Mouse (Mus musculus) CH12.LX (cell line): ENCODE results near the gene Exph5. TPM values are rescaled to one million over a fixed set of nuclear protein-coding genes. Genes with fewer than 3 reads are reported as not detected.

Source experiments
- DNase-seq: peaks from one replicate; pipeline ENCODE4 v3.0.0-alpha.2; 2013; ENCODE audit errors: extremely low read depth
- H3K27ac ChIP-seq: 2 replicates; pipeline ENCODE4 v1.5.1; 2012; ENCODE audit warnings: low read depth, mild to moderate bottlenecking, control low read depth, moderate library complexity; ENCODE audit not compliant: insufficient read depth
- H3K27me3 ChIP-seq: replicated peaks from 2 replicates; pipeline ENCODE3; 2012; ENCODE audit warnings: inconsistent platforms
- H3K36me3 ChIP-seq, 2 experiments: replicated peaks in 1 of 2; 2 replicates each; pipeline versions ENCODE3 to v1.6.1; 2012; ENCODE audit warnings: inconsistent platforms in 1 of 2, low read length in 1 of 2, mild to moderate bottlenecking in 1 of 2, mixed read lengths in 1 of 2, moderate library complexity in 1 of 2; ENCODE audit not compliant: control insufficient read depth in 1 of 2, insufficient read depth in 1 of 2
- H3K4me1 ChIP-seq, 2 experiments: 2 replicates each; pipeline ENCODE4 v1.6.1; 2012; ENCODE audit warnings: inconsistent platforms in 1 of 2, moderate library complexity in 1 of 2; ENCODE audit not compliant: insufficient read depth in 2 of 2, control insufficient read depth in 1 of 2
- H3K4me2 ChIP-seq: 2 replicates; pipeline ENCODE4 v1.6.1; 2012; ENCODE audit warnings: low read depth, mild to moderate bottlenecking, control low read depth; ENCODE audit not compliant: poor library complexity, insufficient read depth, severe bottlenecking
- H3K4me3 ChIP-seq, 3 experiments: fragments of 150-350 bp in 1 of 3; sonication (generic) in 1 of 3; replicated peaks in 1 of 3; 2 replicates each; pipeline versions ENCODE3 to v1.5.1; 2011 to 2012; ENCODE audit warnings: low read depth in 2 of 3, low read length in 2 of 3, mild to moderate bottlenecking in 2 of 3, moderate library complexity in 2 of 3, control low read depth in 1 of 3, improper control_type of control experiment in 1 of 3, inconsistent platforms in 1 of 3, mixed read lengths in 1 of 3; ENCODE audit not compliant: poor library complexity in 1 of 3
- H3K79me2 ChIP-seq: replicated peaks from 2 replicates; pipeline ENCODE4 v1.6.1; 2012; ENCODE audit warnings: mild to moderate bottlenecking, moderate library complexity; ENCODE audit not compliant: control insufficient read depth, poor library complexity, insufficient read depth, severe bottlenecking; ENCODE audit errors: extremely low read depth
- H3K9ac ChIP-seq: 2 replicates; pipeline ENCODE4 v1.6.1; 2012; ENCODE audit warnings: low read depth, mild to moderate bottlenecking, control low read depth, moderate library complexity; ENCODE audit not compliant: insufficient read depth
- H3K9me3 ChIP-seq: replicated peaks from 2 replicates; pipeline ENCODE3; 2012; ENCODE audit warnings: low read length, inconsistent platforms, mixed read lengths
- BHLHE40 ChIP-seq: IDR thresholded peaks from 2 replicates; pipeline ENCODE4 v1.6.1; 2011; ENCODE audit warnings: mild to moderate bottlenecking, low read depth, low read length, improper control_type of control experiment
- CHD1 ChIP-seq: IDR thresholded peaks from 2 replicates; pipeline ENCODE4 v1.6.1; 2012; ENCODE audit warnings: low read depth, low read length, improper control_type of control experiment, inconsistent platforms
- CHD2 ChIP-seq: IDR thresholded peaks from 2 replicates; pipeline ENCODE4 v1.6.1; 2011; ENCODE audit warnings: low read length, improper control_type of control experiment
- CTCF ChIP-seq, 2 experiments: IDR thresholded peaks in 1 of 2; conservative IDR thresholded peaks in 1 of 2; 2 replicates each; pipeline ENCODE4 v1.5.1; 2011 to 2012; ENCODE audit warnings: low read depth in 2 of 2, low read length in 2 of 2, improper control_type of control experiment in 1 of 2, inconsistent platforms in 1 of 2, mild to moderate bottlenecking in 1 of 2, moderate library complexity in 1 of 2
- ELF1 ChIP-seq: IDR thresholded peaks from 2 replicates; pipeline ENCODE4 v1.6.1; 2014; ENCODE audit warnings: low read depth, mild to moderate bottlenecking, inconsistent platforms, low read length, improper control_type of control experiment
- GABPA ChIP-seq: IDR thresholded peaks from 2 replicates; pipeline ENCODE4 v1.6.1; 2012; ENCODE audit warnings: low read depth, low read length, improper control_type of control experiment, inconsistent platforms; ENCODE audit not compliant: insufficient replicate concordance
- IRF4 ChIP-seq: IDR thresholded peaks from 2 replicates; pipeline ENCODE4 v1.6.1; 2014; ENCODE audit warnings: low read depth, mild to moderate bottlenecking, inconsistent platforms, low read length, improper control_type of control experiment
- JUN ChIP-seq: IDR thresholded peaks from 2 replicates; pipeline ENCODE4 v1.6.1; 2011; ENCODE audit warnings: low read depth, mild to moderate bottlenecking, low read length, improper control_type of control experiment, moderate library complexity; ENCODE audit not compliant: insufficient read depth
- KAT2A ChIP-seq: IDR thresholded peaks from 2 replicates; pipeline ENCODE4 v1.6.1; 2012; ENCODE audit warnings: low read length, improper control_type of control experiment, inconsistent platforms; ENCODE audit not compliant: insufficient replicate concordance
- MAFK ChIP-seq: IDR thresholded peaks from 2 replicates; pipeline ENCODE4 v1.6.1; 2011; ENCODE audit warnings: low read length, improper control_type of control experiment; ENCODE audit not compliant: insufficient replicate concordance
- MAZ ChIP-seq: IDR thresholded peaks from 2 replicates; pipeline ENCODE4 v1.6.1; 2012; ENCODE audit warnings: low read depth, mild to moderate bottlenecking, inconsistent platforms, low read length, improper control_type of control experiment, moderate library complexity
- MEF2A ChIP-seq: IDR thresholded peaks from 2 replicates; pipeline ENCODE4 v1.6.1; 2014; ENCODE audit warnings: low read depth, mild to moderate bottlenecking, inconsistent platforms, low read length, improper control_type of control experiment, borderline replicate concordance
- MXI1 ChIP-seq: IDR thresholded peaks from 2 replicates; pipeline ENCODE4 v1.6.1; 2011; ENCODE audit warnings: mild to moderate bottlenecking, low read depth, low read length, improper control_type of control experiment
- PAX5 ChIP-seq: IDR thresholded peaks from 2 replicates; pipeline ENCODE4 v1.6.1; 2012; ENCODE audit warnings: low read length, inconsistent platforms, mixed read lengths
- RAD21 ChIP-seq: IDR thresholded peaks from 2 replicates; pipeline ENCODE4 v1.6.1; 2011; ENCODE audit warnings: low read depth, mild to moderate bottlenecking, low read length, improper control_type of control experiment, moderate library complexity
- SIN3A ChIP-seq: IDR thresholded peaks from 2 replicates; pipeline ENCODE4 v1.6.1; 2012; ENCODE audit warnings: low read length, improper control_type of control experiment, inconsistent platforms
- SMC3 ChIP-seq: IDR thresholded peaks from 2 replicates; pipeline ENCODE4 v1.6.1; 2011; ENCODE audit warnings: low read depth, low read length, improper control_type of control experiment
- TBP ChIP-seq: conservative IDR thresholded peaks from 2 replicates; pipeline ENCODE4 v1.6.1; 2011; ENCODE audit warnings: low read depth, low read length, improper control_type of control experiment
- UBTF ChIP-seq: IDR thresholded peaks from 2 replicates; pipeline ENCODE4 v1.6.1; 2012; ENCODE audit warnings: low read depth, mild to moderate bottlenecking, inconsistent platforms, low read length, improper control_type of control experiment, moderate library complexity
- ZC3H11A ChIP-seq: IDR thresholded peaks from 2 replicates; pipeline ENCODE4 v1.6.1; 2012; ENCODE audit warnings: low read depth, mild to moderate bottlenecking, inconsistent platforms, low read length, improper control_type of control experiment
- ZMIZ1 ChIP-seq: IDR thresholded peaks from 2 replicates; pipeline ENCODE4 v1.6.1; 2012; ENCODE audit warnings: low read depth, mild to moderate bottlenecking, inconsistent platforms, low read length, improper control_type of control experiment
- dilution Hi-C: fragments of 300-500 bp; cut with MboI; formaldehyde crosslinking; loops from 2 replicates; pipeline ENCODE4 v1.14.3; 2020; ENCODE audit warnings: low sequenced_read_pairs; ENCODE audit not compliant: extremely low pct_unique_long_range_greater_than_20kb, extremely low pct_ligation_motif_present
- in situ Hi-C: fragments of 300-500 bp; cut with MboI; formaldehyde crosslinking; loops from 3 replicates; pipeline ENCODE4 v1.14.3; 2019; ENCODE audit warnings: low sequenced_read_pairs, low pct_ligation_motif_present, low pct_unique_long_range_greater_than_20kb, mixed read lengths
- polyA plus RNA-seq: library from polyadenylated mRNA; unstranded; fragments of >175 nt; gene quantifications from 2 replicates; pipeline ENCODE4 v1.2.1, GENCODE M21; 2012; ENCODE audit warnings: low read depth; ENCODE audit not compliant: insufficient read length
- total RNA-seq, 2 experiments: library from RNA; depleted of rRNA; stranded (reverse); fragments of 300-350 nt in 1 of 2; fragments of >200 nt in 1 of 2; gene quantifications; 2 replicates each; pipeline ENCODE4 v1.2.3; 2012 to 2014

Exph5 gene
- total and polyA plus RNA-seq, 3 experiments, result 0.04 TPM; not detected in 2

GRCm38 (mm10) chr9:53398388-53398700 lies 96.9 kb downstream of the Exph5 start:
- in situ Hi-C loops (loop anchor here (5.0 kb wide), 1 partner anchor 151 kb away; the partner anchor contains the start of gene Ddx10), dilution Hi-C loops (no loop called here)
- Histone ChIP-seq H3K27me3 (no peaks in the 10 kb centered on the region), H3K4me1 (peaks cover 7 to 19% of the 10 kb centered on the region in 2 experiments; a peak in 3 of 4 replicates), H3K36me3 (no peaks in the 10 kb centered on the region), H3K27ac (no peak overlapping the region), H3K9ac (no peak overlapping the region), H3K4me2 (peak overlapping the region; percentile 37; the same call in 1 of the 2 replicates), H3K9me3 (no peaks in the 10 kb centered on the region), H3K79me2 (no peaks in the 10 kb centered on the region), H3K4me3 (peak overlapping the region in 1 of 3 experiments; percentile 23)
- TF ChIP-seq SMC3, result peak; percentile 89
- TF ChIP-seq CTCF (conservative IDR thresholded peaks at IDR 0.05 in 1 of 2, IDR thresholded peaks at IDR 0.05 in 1 of 2; ENCODE audit: low read depth in 2 of 2, low read length in 2 of 2), result peak; percentile 34 to 88; a peak in 3 of 4 replicates
- no peak for TF ChIP-seq UBTF
- peak; percentile 44; the same call in 1 of the 2 replicates for TF ChIP-seq MAZ
- TF ChIP-seq RAD21, result peak; percentile 86
- TF ChIP-seq ELF1, result no peak
- TF ChIP-seq ZC3H11A, result peak; percentile 46; the same call in 1 of the 2 replicates
- DNase-seq, result peak; percentile 81

- TF ChIP-seq MEF2A, result no peak
- TF ChIP-seq BHLHE40, result no peak
- no peak for TF ChIP-seq ZC3H11A
- no peak for TF ChIP-seq KAT2A
- no peak for TF ChIP-seq RAD21
- TF ChIP-seq TBP, result no peak
- TF ChIP-seq SIN3A, result no peak
- no peak for TF ChIP-seq MAFK
- TF ChIP-seq PAX5, result no peak
- TF ChIP-seq CHD1, result no peak
- no peak for TF ChIP-seq ZMIZ1
- no peak for TF ChIP-seq IRF4
- TF ChIP-seq CHD2, result no peak
- no peak for TF ChIP-seq JUN
- TF ChIP-seq MXI1, result no peak
- TF ChIP-seq CTCF (conservative IDR thresholded peaks at IDR 0.05 in 1 of 2, IDR thresholded peaks at IDR 0.05 in 1 of 2; ENCODE audit: low read depth in 2 of 2, low read length in 2 of 2), result no peak
- TF ChIP-seq UBTF, result no peak
- TF ChIP-seq GABPA, result no peak
- in situ Hi-C loops (loop anchor here (5.0 kb wide), 1 partner anchor 152 kb away; the partner anchor contains the start of gene Ddx10), dilution Hi-C loops (no loop called here)
- no peak overlapping the region for H3K9ac ChIP-seq
- H3K27me3 ChIP-seq, result no peaks in the 10 kb centered on the region
- H3K79me2 ChIP-seq, result no peaks in the 10 kb centered on the region
- no peak for DNase-seq
- no peak overlapping the region for H3K4me3 ChIP-seq
- H3K4me1 ChIP-seq, result peaks cover 7 to 22% of the 10 kb centered on the region in 2 experiments; a peak in 3 of 4 replicates
- H3K4me2 ChIP-seq, result no peak overlapping the region
- no peaks in the 10 kb centered on the region for H3K36me3 ChIP-seq
- H3K27ac ChIP-seq, result no peak overlapping the region
- no peaks in the 10 kb centered on the region for H3K9me3 ChIP-seq
Observed at GRCm38 (mm10) chr9:53399537-53399936, 98.1 kb downstream of the Exph5 start.
